Comparison of ENCODE assay signal across 8 mouse cellular contexts in genomic region chr13:55473076-55473831, GRCm38 (mm10). TPM values are rescaled to one million over a fixed set of nuclear protein-coding genes. Genes with fewer than 3 reads are reported as not detected.
DNase-seq lines count a peak whose midpoint lies in the region; ATAC-seq and TF ChIP-seq lines count a peak whose summit lies in the region.

No protein-coding gene starts in this region.

- TF ChIP-seq CTCF in lung, postnatal 0 days (IDR thresholded peaks at IDR 0.05) = peak; percentile 26; the same call in 1 of the 2 replicates

- H3K36me3 ChIP-seq in lung, postnatal 0 days (ENCODE audit: insufficient read depth, low read length) = no peaks in the 10 kb centered on the region
- H3K36me3 ChIP-seq in hindbrain, embryonic 12.5 days = peaks cover 49% of the 10 kb centered on the region
- peaks cover 57% of the 10 kb centered on the region for H3K36me3 ChIP-seq in midbrain, embryonic 14.5 days (ENCODE audit: control insufficient read depth, insufficient read depth, low read length)

- H3K9ac ChIP-seq in lung, postnatal 0 days (replicated peaks; ENCODE audit: low read depth) = no peak overlapping the region
- H3K9ac ChIP-seq in hindbrain, embryonic 12.5 days = peak overlapping the region; percentile 83
- peak overlapping the region; percentile 84 for H3K9ac ChIP-seq in midbrain, embryonic 14.5 days (replicated peaks; ENCODE audit: low read length)

- H3K9me3 ChIP-seq in lung, postnatal 0 days (ENCODE audit: low read length) = no peaks in the 10 kb centered on the region
- no peaks in the 10 kb centered on the region for H3K9me3 ChIP-seq in hindbrain, embryonic 12.5 days (replicated peaks)
- H3K9me3 ChIP-seq in midbrain, embryonic 14.5 days (ENCODE audit: control insufficient read depth, low read length) = no peaks in the 10 kb centered on the region

- WGBS in lung, postnatal 0 days = 43% methylated on average over 18 of the region's 18 CpGs
- WGBS in hindbrain, embryonic 12.5 days = 21% methylated on average over 18 of the region's 18 CpGs
- WGBS in midbrain, embryonic 14.5 days = 17% methylated on average over 18 of the region's 18 CpGs

- no peak for TF ChIP-seq EP300 in lung, postnatal 0 days (IDR thresholded peaks at IDR 0.05)

- peaks cover 14% of the 10 kb centered on the region; the same call in 1 of the 2 replicates for H3K4me1 ChIP-seq in lung, postnatal 0 days (ENCODE audit: insufficient read depth, low read depth, low read length)
- H3K4me1 ChIP-seq in hindbrain, embryonic 12.5 days = peaks cover 84% of the 10 kb centered on the region
- H3K4me1 ChIP-seq in midbrain, embryonic 14.5 days (ENCODE audit: control insufficient read depth, insufficient read depth, low read length) = peaks cover 70% of the 10 kb centered on the region

- no peak for ATAC-seq in lung, postnatal 0 days
- ATAC-seq in hindbrain, embryonic 12.5 days (ENCODE audit: low FRiP score) = no peak
- no peak for ATAC-seq in midbrain, embryonic 14.5 days (ENCODE audit: low FRiP score, low TSS enrichment)

- no peak for DNase-seq in lung, postnatal 0 days (ENCODE audit: low spot score)
- no peak for DNase-seq in lung, postnatal 10 days
- DNase-seq in embryo, embryonic 10 days (ENCODE audit: low spot score) = peak; percentile 75
- DNase-seq in midbrain, embryonic 14.5 days = peak; percentile 62
- DNase-seq in spleen, adult 12 weeks (ENCODE audit: low spot score) = no peak
- no peak for DNase-seq in left cerebral cortex, adult 8-10 months (ENCODE audit: low spot score in 2 of 2)
- DNase-seq in lung, postnatal 14 days = no peak

- peak overlapping the region; percentile 99 for H3K4me2 ChIP-seq in lung, postnatal 0 days (replicated peaks; ENCODE audit: low read depth, low read length)
- H3K4me2 ChIP-seq in hindbrain, embryonic 12.5 days (replicated peaks) = peak overlapping the region; percentile 98
- H3K4me2 ChIP-seq in midbrain, embryonic 14.5 days (ENCODE audit: low read length) = peak overlapping the region; percentile 98

- H3K4me3 ChIP-seq in lung, postnatal 0 days (ENCODE audit: low read depth, low read length) = peak overlapping the region; percentile 56
- peak overlapping the region; percentile 52 for H3K4me3 ChIP-seq in hindbrain, embryonic 12.5 days
- peak overlapping the region; percentile 48 for H3K4me3 ChIP-seq in midbrain, embryonic 14.5 days (replicated peaks; ENCODE audit: low read depth, low read length)

- H3K27ac ChIP-seq in lung, postnatal 0 days (ENCODE audit: low read length) = no peak overlapping the region
- H3K27ac ChIP-seq in hindbrain, embryonic 12.5 days = peak overlapping the region; percentile 94
- H3K27ac ChIP-seq in midbrain, embryonic 14.5 days (replicated peaks; ENCODE audit: low read depth, low read length) = peak overlapping the region; percentile 94

- H3K27me3 ChIP-seq in lung, postnatal 0 days (replicated peaks; ENCODE audit: insufficient read depth, low read length) = peaks cover 7% of the 10 kb centered on the region; the same call in 1 of the 2 replicates
- no peaks in the 10 kb centered on the region; the same call in 1 of the 2 replicates for H3K27me3 ChIP-seq in hindbrain, embryonic 12.5 days
- no peaks in the 10 kb centered on the region for H3K27me3 ChIP-seq in midbrain, embryonic 14.5 days (ENCODE audit: control insufficient read depth, insufficient read depth, low read length)

RNA-seq across cellular contexts. Expression of gene Prr7, which starts 9.2 kb away (rescaled TPM):
- 0.17 and 0.45 TPM in 2 replicates for polyA plus RNA-seq in lung, postnatal 0 days (2015; fragmentation: Nextera tagmentation; extraction: Ambion mirVana)
- 1.1 and 1.5 TPM in 2 replicates for polyA plus RNA-seq in hindbrain, embryonic 12.5 days (2016; fragmentation: Nextera tagmentation; extraction: Ambion mirVana)
- polyA plus RNA-seq in midbrain, embryonic 14.5 days (2014; fragmentation: Nextera tagmentation; extraction: Ambion mirVana) = 7.0 and 34.3 TPM in 2 replicates
- 10 to 100 TPM; 50.8 to 62.7 (median 59.7) TPM for total RNA-seq in left cerebral cortex, adult 8-10 months (2022)

RNA-seq across cellular contexts. Expression of gene Dbn1, which starts 14.7 kb away (rescaled TPM):
- 43.0 and 50.6 TPM in 2 replicates for polyA plus RNA-seq in lung, postnatal 0 days (2015; fragmentation: Nextera tagmentation; extraction: Ambion mirVana)
- 585 and 628 TPM in 2 replicates for polyA plus RNA-seq in hindbrain, embryonic 12.5 days (2016; fragmentation: Nextera tagmentation; extraction: Ambion mirVana)
- 509 and 557 TPM in 2 replicates for polyA plus RNA-seq in midbrain, embryonic 14.5 days (2014; fragmentation: Nextera tagmentation; extraction: Ambion mirVana)
- total RNA-seq in left cerebral cortex, adult 8-10 months (2022) = 100 to 1,000 TPM; 216 to 253 (median 234) TPM

RNA-seq across cellular contexts. Expression of gene Grk6, which starts 28.4 kb away (rescaled TPM):
- polyA plus RNA-seq in lung, postnatal 0 days (2015; fragmentation: Nextera tagmentation; extraction: Ambion mirVana) = 20.4 and 20.5 TPM in 2 replicates
- 48.9 and 54.4 TPM in 2 replicates for polyA plus RNA-seq in hindbrain, embryonic 12.5 days (2016; fragmentation: Nextera tagmentation; extraction: Ambion mirVana)
- polyA plus RNA-seq in midbrain, embryonic 14.5 days (2014; fragmentation: Nextera tagmentation; extraction: Ambion mirVana) = 41.8 and 44.0 TPM in 2 replicates
- total RNA-seq in left cerebral cortex, adult 8-10 months (2022) = 10 to 100 TPM; 60.0 to 65.3 (median 61.9) TPM

RNA-seq across cellular contexts. Expression of gene Pdlim7, which starts 40.2 kb away (rescaled TPM):
- 109 and 111 TPM in 2 replicates for polyA plus RNA-seq in lung, postnatal 0 days (2015; fragmentation: Nextera tagmentation; extraction: Ambion mirVana)
- polyA plus RNA-seq in hindbrain, embryonic 12.5 days (2016; fragmentation: Nextera tagmentation; extraction: Ambion mirVana) = 154 and 158 TPM in 2 replicates
- 126 and 154 TPM in 2 replicates for polyA plus RNA-seq in midbrain, embryonic 14.5 days (2014; fragmentation: Nextera tagmentation; extraction: Ambion mirVana)
- 10 to 100 TPM; 78.3 to 93.8 (median 85.9) TPM for total RNA-seq in left cerebral cortex, adult 8-10 months (2022)

RNA-seq across cellular contexts. Expression of gene F12, which starts 46.7 kb away (rescaled TPM):
- polyA plus RNA-seq in lung, postnatal 0 days (2015; fragmentation: Nextera tagmentation; extraction: Ambion mirVana) = not detected in 2 replicates
- 0.16 TPM in 1 of 2 replicates, not detected in the other for polyA plus RNA-seq in hindbrain, embryonic 12.5 days (2016; fragmentation: Nextera tagmentation; extraction: Ambion mirVana)
- not detected in 2 replicates for polyA plus RNA-seq in midbrain, embryonic 14.5 days (2014; fragmentation: Nextera tagmentation; extraction: Ambion mirVana)
- total RNA-seq in left cerebral cortex, adult 8-10 months (2022) = under 1 TPM; 0.39 to 0.98 (median 0.75) TPM

Comparison
In these comparisons a context has a peak if more than half of its experiments do, and no peak if none do; other contexts are left out.
1. DNase-seq: peak in embryo, embryonic 10 days (single experiment) and midbrain, embryonic 14.5 days (single experiment); none in lung, postnatal 0 days (single experiment), lung, postnatal 10 days (single experiment), spleen, adult 12 weeks (single experiment), left cerebral cortex, adult 8-10 months (0 of 2) and lung, postnatal 14 days (single experiment).
2. Peak in every context shown above with its lines, with median percentiles within 50 percentile points of each other: H3K4me2 ChIP-seq and H3K4me3 ChIP-seq.